Mouse (Mus musculus) stomach, embryonic 16.5 days (tissue): ENCODE data around the gene Sox18. TPM values are rescaled to one million over a fixed set of nuclear protein-coding genes. Genes with fewer than 3 reads are reported as not detected.

Source experiments
- ATAC-seq: fragments of 200-750 bp; cut with Nextera tagmentation; 2 replicates; pipeline ENCODE4 v1.8.0; 2017; ENCODE audit warnings: moderate number of reproducible peaks, moderate TSS enrichment; ENCODE audit not compliant: insufficient read depth, low FRiP score
- H3K27ac ChIP-seq: fragments of 300-500 bp; sonication (generic); 2 replicates; pipeline ENCODE4 v1.5.1; 2014; ENCODE audit warnings: low read length
- H3K27me3 ChIP-seq: fragments of 300-500 bp; sonication (generic); 2 replicates; pipeline ENCODE4 v1.6.1; 2014; ENCODE audit warnings: low read length, control low read depth, mixed read lengths; ENCODE audit not compliant: control insufficient read depth, insufficient read depth
- H3K36me3 ChIP-seq: fragments of 300-500 bp; sonication (generic); 2 replicates; pipeline ENCODE4 v1.6.1; 2014; ENCODE audit warnings: low read length; ENCODE audit not compliant: control insufficient read depth, insufficient read depth
- H3K4me1 ChIP-seq: fragments of 300-500 bp; sonication (generic); 2 replicates; pipeline ENCODE4 v1.6.1; 2014; ENCODE audit warnings: low read length, control low read depth, mixed read lengths; ENCODE audit not compliant: control insufficient read depth, insufficient read depth
- H3K4me2 ChIP-seq: fragments of 300-500 bp; sonication (generic); 2 replicates; pipeline ENCODE4 v1.6.1; 2014; ENCODE audit warnings: low read depth, low read length, mixed read lengths
- H3K4me3 ChIP-seq: fragments of 300-500 bp; sonication (generic); replicated peaks from 2 replicates; pipeline ENCODE4 v1.5.1; 2014; ENCODE audit warnings: mild to moderate bottlenecking, low read length
- H3K9ac ChIP-seq: fragments of 300-500 bp; sonication (generic); 2 replicates; pipeline ENCODE4 v1.6.1; 2014; ENCODE audit warnings: low read length
- H3K9me3 ChIP-seq: fragments of 300-500 bp; sonication (generic); replicated peaks from 2 replicates; pipeline ENCODE4 v1.6.1; 2016; ENCODE audit warnings: low read length, control low read depth; ENCODE audit not compliant: control insufficient read depth
- WGBS: fragments of 180-500 bp; shearing (Covaris S2); extraction: QIAGEN DNeasy Blood & Tissue Kit; methylation state at CpG from one replicate; pipeline ENCODE4 v1.1.7; 2014; 5-methylcytosine and 5-hydroxymethylcytosine counted together
- polyA plus RNA-seq: library from polyadenylated mRNA; unstranded; fragments of >200 nt; fragmentation: Nextera tagmentation; extraction: Ambion mirVana; gene quantifications from 2 replicates; pipeline ENCODE4 v1.2.1, GENCODE M21; 2015

Sox18 gene
- polyA plus RNA-seq, 1 experiment from 2014 or later = 25.5 TPM

- no peak overlapping the region for H3K27ac ChIP-seq
- no peak overlapping the region for H3K4me2 ChIP-seq
- peaks cover 15% of the 10 kb centered on the region; the same call in 1 of the 2 replicates for H3K36me3 ChIP-seq
- ATAC-seq = no peak
- H3K9ac ChIP-seq = no peak overlapping the region
- no peaks in the 10 kb centered on the region for H3K4me1 ChIP-seq
- 82% methylated on average over 6 of the region's 6 CpGs for WGBS
- no peaks in the 10 kb centered on the region for H3K27me3 ChIP-seq
- no peak overlapping the region for H3K4me3 ChIP-seq
- no peaks in the 10 kb centered on the region for H3K9me3 ChIP-seq
These were observed 24.6 kb downstream of the Sox18 start for GRCm38 (mm10) chr2:181646626-181647472.

GRCm38 (mm10) chr2:181645666-181646065 is 25.8 kb downstream of the Sox18 start:
- Histone ChIP-seq H3K4me1 (no peaks in the 10 kb centered on the region), H3K9ac (no peak overlapping the region), H3K36me3 (peaks cover 11% of the 10 kb centered on the region; the same call in 1 of the 2 replicates), H3K9me3 (no peaks in the 10 kb centered on the region), H3K4me3 (no peak overlapping the region), H3K4me2 (no peak overlapping the region), H3K27ac (no peak overlapping the region), H3K27me3 (no peaks in the 10 kb centered on the region)
- 95% methylated on average over 3 of the region's 3 CpGs for WGBS
- ATAC-seq = no peak

- Histone ChIP-seq H3K36me3 (peaks cover 10% of the 10 kb centered on the region; the same call in 1 of the 2 replicates), H3K9ac (no peak overlapping the region)
- 96% methylated on average over 2 of the region's 2 CpGs for WGBS
These were observed 27.1 kb downstream of the Sox18 start for GRCm38 (mm10) chr2:181644361-181644760.

GRCm38 (mm10) chr2:181635865-181636264 is 35.6 kb downstream of the Sox18 start:
- no peak overlapping the region for H3K9ac ChIP-seq

More at GRCm38 (mm10) chr2:181644361-181644760, 27.1 kb downstream of the Sox18 start:
- H3K4me2 ChIP-seq = no peak overlapping the region
- H3K4me1 ChIP-seq = no peaks in the 10 kb centered on the region
- no peak for ATAC-seq
- H3K27me3 ChIP-seq = no peaks in the 10 kb centered on the region
- no peaks in the 10 kb centered on the region for H3K9me3 ChIP-seq
- no peak overlapping the region for H3K4me3 ChIP-seq
- no peak overlapping the region for H3K27ac ChIP-seq

GRCm38 (mm10) chr2:181632624-181633023 is 38.8 kb downstream of the Sox18 start:
- 96% methylated on average over 6 of the region's 6 CpGs for WGBS
- H3K27me3 ChIP-seq = no peaks in the 10 kb centered on the region
- H3K9ac ChIP-seq = no peak overlapping the region
- H3K4me3 ChIP-seq = no peak overlapping the region
- H3K4me1 ChIP-seq = no peaks in the 10 kb centered on the region
- ATAC-seq = no peak
- no peaks in the 10 kb centered on the region for H3K9me3 ChIP-seq
- H3K27ac ChIP-seq = no peak overlapping the region
- H3K36me3 ChIP-seq = peaks cover 20% of the 10 kb centered on the region
- H3K4me2 ChIP-seq = no peak overlapping the region

More at GRCm38 (mm10) chr2:181635865-181636264, 35.6 kb downstream of the Sox18 start:
- Histone ChIP-seq H3K4me2 (no peak overlapping the region), H3K9me3 (no peaks in the 10 kb centered on the region), H3K4me1 (no peaks in the 10 kb centered on the region), H3K27ac (no peak overlapping the region), H3K4me3 (no peak overlapping the region), H3K36me3 (peaks cover 32% of the 10 kb centered on the region), H3K27me3 (no peaks in the 10 kb centered on the region)
- WGBS = 94% methylated on average over 3 of the region's 3 CpGs
- no peak for ATAC-seq

- no peak for ATAC-seq
- Histone ChIP-seq H3K4me1 (no peaks in the 10 kb centered on the region), H3K4me2 (no peak overlapping the region), H3K9me3 (no peaks in the 10 kb centered on the region), H3K4me3 (no peak overlapping the region), H3K36me3 (no peaks in the 10 kb centered on the region; the same call in 1 of the 2 replicates), H3K27me3 (no peaks in the 10 kb centered on the region), H3K9ac (no peak overlapping the region), H3K27ac (no peak overlapping the region)
These were observed 43.0 kb downstream of the Sox18 start for GRCm38 (mm10) chr2:181628471-181628870.

- Histone ChIP-seq H3K9ac (no peak overlapping the region), H3K4me3 (no peak overlapping the region), H3K4me2 (no peak overlapping the region), H3K27ac (no peak overlapping the region), H3K9me3 (no peaks in the 10 kb centered on the region), H3K4me1 (no peaks in the 10 kb centered on the region), H3K27me3 (no peaks in the 10 kb centered on the region), H3K36me3 (peaks cover 13% of the 10 kb centered on the region)
- ATAC-seq = no peak
These were observed 48.0 kb downstream of the Sox18 start for GRCm38 (mm10) chr2:181623401-181623800.

Other genes starting within 250 kb of the Sox18 start
- 7.9 and 9.7 TPM in 2 replicates for gene Zbtb46, start 212.2 kb downstream of the Sox18 start, polyA plus RNA-seq
- gene Abhd16b, start 178.4 kb downstream of the Sox18 start, polyA plus RNA-seq = 0.12 and 0.16 TPM in 2 replicates
- gene Tpd52l2, start 174.5 kb downstream of the Sox18 start, polyA plus RNA-seq = 139 and 142 TPM in 2 replicates
- 77.5 and 84.9 TPM in 2 replicates for gene Dnajc5, start 151.2 kb downstream of the Sox18 start, polyA plus RNA-seq
- 70.9 and 83.3 TPM in 2 replicates for gene Uckl1, start 86.7 kb downstream of the Sox18 start, polyA plus RNA-seq
- gene Prpf6, start 79.8 kb downstream of the Sox18 start, polyA plus RNA-seq = 58.9 and 59.1 TPM in 2 replicates
- gene Zfp512b, start 78.8 kb downstream of the Sox18 start, polyA plus RNA-seq = 32.6 and 33.8 TPM in 2 replicates
- 25.7 and 26.7 TPM in 2 replicates for gene Samd10, start 72.4 kb downstream of the Sox18 start, polyA plus RNA-seq
- 0.31 TPM in 1 of 2 replicates, not detected in the other for gene Gm29797, start 14.6 kb downstream of the Sox18 start, polyA plus RNA-seq
- 19.3 and 19.7 TPM in 2 replicates for gene Tcea2, start 8.7 kb upstream of the Sox18 start, polyA plus RNA-seq
- gene Rgs19, start 22.3 kb upstream of the Sox18 start, polyA plus RNA-seq = 54.2 and 55.3 TPM in 2 replicates
- not detected in 2 replicates for gene Lkaaear1, start 26.8 kb upstream of the Sox18 start, polyA plus RNA-seq
- gene Oprl1, start 43.4 kb upstream of the Sox18 start, polyA plus RNA-seq = 1.3 and 1.4 TPM in 2 replicates
- 1.9 and 2.0 TPM in 2 replicates for gene Myt1, start 91.7 kb upstream of the Sox18 start, polyA plus RNA-seq
- gene Pcmtd2, start 166.2 kb upstream of the Sox18 start, polyA plus RNA-seq = 29.3 and 33.0 TPM in 2 replicates
- 76.8 and 79.1 TPM in 2 replicates for gene Polr3k, start 192.7 kb upstream of the Sox18 start, polyA plus RNA-seq